Mouse (Mus musculus) G1E (cell line): ENCODE measurements at regions not wholly inside any gene's neighbourhood (a gene's known extent, or its start where the extent isn't known, plus 50 kb on each side); places are given as distances from the start of the nearest gene placed in this dataset.

Experiments
- ATAC-seq: 2 replicates; pipeline ENCODE4 v1.8.0; 2016; ENCODE audit warnings: mild to moderate bottlenecking; ENCODE audit not compliant: insufficient number of reproducible peaks, poor library complexity, low FRiP score, severe bottlenecking; ENCODE audit errors: extremely low read depth
- DNase-seq: peaks from one replicate; pipeline ENCODE4 v3.0.0; 2012; ENCODE audit warnings: low spot score
- H3K27me3 ChIP-seq: 2 replicates; pipeline ENCODE4 v1.6.1; 2012; ENCODE audit warnings: mild to moderate bottlenecking, low read length, inconsistent platforms; ENCODE audit not compliant: insufficient read depth
- H3K36me3 ChIP-seq: replicated peaks from 2 replicates; pipeline ENCODE3; 2012; ENCODE audit warnings: mild to moderate bottlenecking, inconsistent platforms
- H3K4me1 ChIP-seq: 2 replicates; pipeline ENCODE4 v1.6.1; 2012; ENCODE audit warnings: low read depth, low read length, inconsistent platforms, mixed read lengths; ENCODE audit not compliant: insufficient read depth
- H3K4me3 ChIP-seq: 2 replicates; pipeline ENCODE4 v1.5.1; 2012; ENCODE audit warnings: low read depth, mild to moderate bottlenecking, inconsistent platforms, low read length, moderate library complexity, mixed read lengths
- H3K9me3 ChIP-seq: replicated peaks from 2 replicates; pipeline ENCODE4 v1.6.1; 2012; ENCODE audit warnings: inconsistent platforms
- CTCF ChIP-seq: IDR thresholded peaks from 2 replicates; pipeline ENCODE4 v1.5.1; 2012; ENCODE audit warnings: low read depth, low read length, inconsistent platforms, mixed read lengths
- GATA1 ChIP-seq: IDR thresholded peaks from 2 replicates; pipeline ENCODE4 v1.6.1; 2012; ENCODE audit warnings: borderline replicate concordance, low read length, inconsistent platforms, mixed read lengths
- GATA2 ChIP-seq: IDR thresholded peaks from 2 replicates; pipeline ENCODE4 v1.6.1; 2012; ENCODE audit warnings: low read depth, low read length, inconsistent platforms, borderline replicate concordance
- POLR2AphosphoS5 ChIP-seq: IDR thresholded peaks from 2 replicates; pipeline ENCODE4 v1.6.1; 2012; ENCODE audit warnings: low read depth, low read length, inconsistent platforms; ENCODE audit not compliant: insufficient replicate concordance
- TAL1 ChIP-seq: conservative IDR thresholded peaks from 2 replicates; pipeline ENCODE4 v1.6.1; 2012; ENCODE audit warnings: low read depth, low read length, inconsistent platforms, mixed read lengths

- DNase-seq (no peak), ATAC-seq (no peak)
- peaks cover 28% of the 10 kb centered on the region for H3K9me3 ChIP-seq
These were observed 628.1 kb upstream of the Auts2 start for GRCm38 (mm10) chr5:133171266-133171665.

GRCm38 (mm10) chr5:133167576-133167975, 624.4 kb upstream of the Auts2 start:
- ATAC-seq, result no peak
- peaks cover 36% of the 10 kb centered on the region for H3K9me3 ChIP-seq
- TF ChIP-seq CTCF (no peak), GATA2 (no peak), TAL1 (no peak)

More at GRCm38 (mm10) chr5:133171266-133171665, 628.1 kb upstream of the Auts2 start:
- TF ChIP-seq GATA1 (no peak), TAL1 (no peak), GATA2 (no peak), CTCF (no peak), POLR2AphosphoS5 (no peak)
- Histone ChIP-seq H3K4me3 (no peak overlapping the region), H3K27me3 (no peaks in the 10 kb centered on the region), H3K36me3 (no peaks in the 10 kb centered on the region), H3K4me1 (no peaks in the 10 kb centered on the region)

GRCm38 (mm10) chr5:133167001-133167461, 623.9 kb upstream of the Auts2 start:
- TF ChIP-seq TAL1, result no peak
- TF ChIP-seq CTCF, result no peak
- no peak for TF ChIP-seq GATA2
- no peak for TF ChIP-seq POLR2AphosphoS5
- no peak for TF ChIP-seq GATA1
- Histone ChIP-seq H3K9me3 (peaks cover 33% of the 10 kb centered on the region), H3K36me3 (no peaks in the 10 kb centered on the region), H3K27me3 (no peaks in the 10 kb centered on the region), H3K4me1 (no peaks in the 10 kb centered on the region), H3K4me3 (no peak overlapping the region)
- ATAC-seq, result no peak
- DNase-seq, result no peak

More at GRCm38 (mm10) chr5:133167576-133167975, 624.4 kb upstream of the Auts2 start:
- no peaks in the 10 kb centered on the region for H3K36me3 ChIP-seq
- DNase-seq, result no peak
- no peaks in the 10 kb centered on the region for H3K27me3 ChIP-seq
- no peak overlapping the region for H3K4me3 ChIP-seq
- H3K4me1 ChIP-seq, result no peaks in the 10 kb centered on the region

GRCm38 (mm10) chr5:133156115-133156857, 613.1 kb upstream of the Auts2 start:
- H3K27me3 ChIP-seq, result no peaks in the 10 kb centered on the region
- no peaks in the 10 kb centered on the region for H3K4me1 ChIP-seq
- no peak for ATAC-seq
- no peak for TF ChIP-seq POLR2AphosphoS5
- no peak for TF ChIP-seq CTCF
- TF ChIP-seq GATA1, result no peak
- TF ChIP-seq TAL1, result no peak
- no peak for TF ChIP-seq GATA2
- no peak for DNase-seq
- peaks cover 28% of the 10 kb centered on the region; the same call in 1 of the 2 replicates for H3K9me3 ChIP-seq
- no peaks in the 10 kb centered on the region for H3K36me3 ChIP-seq
- no peak overlapping the region for H3K4me3 ChIP-seq

GRCm38 (mm10) chr5:133145996-133146395, 602.9 kb upstream of the Auts2 start:
- DNase-seq (no peak), ATAC-seq (no peak)
- TF ChIP-seq TAL1 (no peak), GATA2 (no peak), POLR2AphosphoS5 (no peak), GATA1 (no peak), CTCF (no peak)
- no peaks in the 10 kb centered on the region for H3K4me1 ChIP-seq
- no peaks in the 10 kb centered on the region for H3K27me3 ChIP-seq
- no peak overlapping the region for H3K4me3 ChIP-seq
- no peaks in the 10 kb centered on the region for H3K36me3 ChIP-seq
- peaks cover 38% of the 10 kb centered on the region for H3K9me3 ChIP-seq

- H3K4me3 ChIP-seq, result no peak overlapping the region
- no peak for ATAC-seq
- no peaks in the 10 kb centered on the region for H3K36me3 ChIP-seq
- TF ChIP-seq POLR2AphosphoS5 (no peak), GATA2 (no peak), CTCF (no peak), GATA1 (no peak)
- no peaks in the 10 kb centered on the region for H3K27me3 ChIP-seq
- H3K4me1 ChIP-seq, result no peaks in the 10 kb centered on the region
- DNase-seq, result no peak
- H3K9me3 ChIP-seq, result peaks cover 38% of the 10 kb centered on the region
These were observed 600.5 kb upstream of the Auts2 start for GRCm38 (mm10) chr5:133143679-133144078.
